Mouse (Mus musculus): ENCODE results near the gene Ptpn3. TPM values are rescaled to one million over a fixed set of nuclear protein-coding genes. Genes with fewer than 3 reads are reported as not detected.

Ptpn3 gene
- total RNA-seq, 2 experiments from 2014 or later: 1.9 to 8.9 TPM

DNA sequence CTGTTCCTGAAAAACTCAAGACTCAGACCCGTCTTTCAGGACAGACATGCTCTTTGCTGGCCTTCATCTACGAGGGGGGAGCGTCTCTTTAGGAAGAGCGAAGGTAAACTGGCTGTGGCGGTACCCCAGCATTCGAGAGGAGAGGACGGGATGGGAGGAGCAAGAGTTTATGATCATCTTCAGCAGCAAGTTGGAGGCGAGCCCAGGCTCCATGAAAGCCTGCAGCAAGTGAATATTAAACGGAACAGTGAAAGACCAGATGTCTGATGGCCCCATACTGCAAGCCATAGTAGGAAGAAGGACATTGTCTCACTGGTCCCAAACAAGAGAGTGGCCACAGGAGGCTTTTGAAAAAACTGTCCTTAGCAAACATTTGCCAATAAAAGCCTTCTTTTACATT lies 70.3 kb downstream of the Ptpn3 start:
- no peak for ATAC-seq (replicated peaks; ENCODE audit: poor library complexity, severe bottlenecking)

GRCm38 (mm10) chr4:57230341-57230740 lies 71.3 kb downstream of the Ptpn3 start:
- no peak for ATAC-seq (replicated peaks; ENCODE audit: poor library complexity, severe bottlenecking)

GRCm38 (mm10) chr4:57228601-57229520 lies 72.8 kb downstream of the Ptpn3 start:
- ATAC-seq (replicated peaks; ENCODE audit: poor library complexity, severe bottlenecking): no peak

GRCm38 (mm10) chr4:57224776-57225175 lies 76.9 kb downstream of the Ptpn3 start:
- no peak for ATAC-seq (replicated peaks; ENCODE audit: poor library complexity, severe bottlenecking)

- ATAC-seq (replicated peaks; ENCODE audit: poor library complexity, severe bottlenecking): no peak
These were observed 83.9 kb downstream of the Ptpn3 start for GRCm38 (mm10) chr4:57217746-57218145.

DNA sequence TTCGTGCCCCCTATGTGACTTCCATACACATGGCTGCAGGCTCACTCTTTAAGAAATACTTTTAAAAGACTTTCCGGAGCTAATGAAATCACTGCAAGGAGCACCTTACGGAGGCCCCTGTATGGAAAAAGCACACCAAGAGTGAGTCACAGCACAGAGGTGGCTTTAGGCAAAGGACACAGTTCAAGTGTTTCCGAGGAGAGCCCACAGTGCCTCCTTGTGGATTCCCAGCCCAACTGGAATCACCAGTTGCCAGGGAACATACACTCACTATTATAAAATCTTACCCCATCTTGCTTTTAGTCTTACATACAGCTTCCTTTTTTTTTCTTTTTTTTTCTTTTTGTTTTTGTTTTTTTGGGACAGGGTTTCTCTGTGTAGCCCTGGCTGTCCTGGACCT lies 85.1 kb downstream of the Ptpn3 start:
- ATAC-seq (replicated peaks; ENCODE audit: poor library complexity, severe bottlenecking): no peak

GRCm38 (mm10) chr4:57214852-57215251 lies 86.8 kb downstream of the Ptpn3 start:
- ATAC-seq (replicated peaks; ENCODE audit: poor library complexity, severe bottlenecking): no peak

DNA sequence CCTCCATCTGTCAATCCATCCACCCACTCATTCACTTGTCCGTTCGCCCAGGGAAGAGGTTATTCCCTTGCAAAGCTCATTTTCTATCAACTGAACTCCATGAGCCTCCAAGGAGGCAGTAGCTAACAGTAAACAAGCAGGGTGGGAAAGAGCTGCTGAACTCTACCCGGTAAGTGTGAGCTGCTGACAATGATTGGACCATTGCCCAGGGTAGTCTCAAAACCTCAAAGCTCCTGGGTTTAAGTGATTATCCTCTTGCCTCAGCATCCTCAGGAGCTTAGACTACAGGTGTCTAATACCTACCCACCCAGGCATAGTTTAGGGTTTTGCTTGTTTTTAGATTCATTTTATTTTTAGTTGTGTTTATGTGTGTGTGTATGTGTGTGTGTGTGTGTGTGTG lies 87.5 kb downstream of the Ptpn3 start:
- ATAC-seq (replicated peaks; ENCODE audit: poor library complexity, severe bottlenecking): no peak

DNA sequence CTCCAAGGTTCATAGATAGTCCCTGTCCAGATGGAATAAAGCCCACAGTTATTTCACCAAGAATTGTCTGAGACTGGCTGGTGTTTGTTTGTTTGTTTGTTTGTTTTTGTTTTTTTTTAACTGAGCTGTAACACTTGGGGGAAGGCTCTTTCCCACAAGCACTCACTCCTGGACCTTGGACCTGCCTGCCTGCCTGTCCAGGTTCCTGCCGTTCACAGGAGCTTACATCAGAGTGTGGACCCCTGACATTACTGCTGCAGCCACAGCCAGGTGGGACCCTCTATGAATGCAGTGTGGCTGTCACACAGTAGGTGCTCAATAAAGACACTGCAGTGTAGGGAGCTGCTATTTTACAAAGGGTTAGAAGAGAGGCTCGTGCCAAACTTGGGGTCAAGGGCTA lies 89.9 kb downstream of the Ptpn3 start:
- ATAC-seq (replicated peaks; ENCODE audit: poor library complexity, severe bottlenecking): no peak

DNA sequence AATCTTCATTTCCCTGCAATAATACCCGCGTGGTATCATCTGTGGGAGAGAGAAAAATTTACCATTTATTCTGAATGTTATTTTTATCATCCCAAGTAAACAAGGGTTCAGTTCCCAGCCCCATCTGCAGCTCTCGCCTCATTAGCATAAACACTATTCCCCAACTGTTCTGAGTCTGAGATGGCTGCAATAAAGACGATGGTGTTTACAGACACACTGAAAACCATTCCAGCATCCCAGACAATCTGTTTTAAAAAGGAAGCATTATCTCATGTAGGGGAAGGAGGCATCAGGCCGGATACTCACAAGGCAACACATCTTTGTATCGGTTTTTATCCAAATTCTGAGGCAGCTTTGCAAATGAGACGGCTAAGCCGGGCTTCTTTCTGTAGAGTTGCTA lies 95.7 kb downstream of the Ptpn3 start:
- no peak for ATAC-seq (replicated peaks; ENCODE audit: poor library complexity, severe bottlenecking)

- ATAC-seq (replicated peaks; ENCODE audit: poor library complexity, severe bottlenecking): no peak
These were observed 96.9 kb downstream of the Ptpn3 start for GRCm38 (mm10) chr4:57204780-57205179.

DNA sequence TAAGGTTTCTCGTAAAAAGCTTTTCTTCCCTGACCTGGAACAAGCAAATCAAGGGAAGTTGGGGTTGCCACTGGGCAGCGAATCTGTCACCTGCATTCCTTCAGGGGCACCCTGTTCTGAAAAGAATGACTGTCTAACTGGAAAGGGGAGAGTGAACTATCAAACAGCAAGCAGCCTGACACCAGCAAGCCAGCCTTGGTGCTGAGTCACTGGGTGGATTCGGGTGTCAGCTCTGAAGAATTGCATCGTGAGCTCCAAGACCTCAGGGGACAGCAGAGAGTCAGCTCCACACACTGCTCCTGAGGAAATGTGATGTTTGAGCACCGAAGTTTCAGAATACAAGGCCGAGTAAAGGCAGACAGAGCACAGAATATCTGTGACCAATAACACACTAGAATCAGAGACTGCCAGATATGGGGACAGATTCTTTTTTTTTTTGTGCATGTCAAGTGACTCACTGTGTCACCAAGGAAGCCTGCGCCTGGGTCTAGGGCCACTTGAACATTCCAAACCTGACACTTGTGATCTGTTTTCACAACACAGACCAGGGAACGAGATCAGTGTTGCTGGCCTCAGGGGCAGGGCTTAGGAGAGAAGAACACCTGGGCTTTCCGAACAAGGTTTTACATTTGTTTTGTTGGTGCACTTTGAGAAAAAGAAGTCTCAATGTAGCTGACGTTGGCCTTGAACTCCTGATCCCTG lies 98.8 kb downstream of the Ptpn3 start:
- no peak for ATAC-seq (replicated peaks; ENCODE audit: poor library complexity, severe bottlenecking)

- no peak for ATAC-seq (replicated peaks; ENCODE audit: poor library complexity, severe bottlenecking)
These were observed 99.5 kb downstream of the Ptpn3 start for GRCm38 (mm10) chr4:57202132-57202531.

GRCm38 (mm10) chr4:57200661-57201060 lies 101.0 kb downstream of the Ptpn3 start:
- ATAC-seq (replicated peaks; ENCODE audit: poor library complexity, severe bottlenecking): no peak

- ATAC-seq (replicated peaks; ENCODE audit: poor library complexity, severe bottlenecking): peak; percentile 73
These were observed 102.8 kb downstream of the Ptpn3 start for GRCm38 (mm10) chr4:57198666-57199393.

- no peak for ATAC-seq (replicated peaks; ENCODE audit: poor library complexity, severe bottlenecking)
These were observed 109.9 kb downstream of the Ptpn3 start for GRCm38 (mm10) chr4:57191543-57192283.

- no peak for ATAC-seq (replicated peaks; ENCODE audit: poor library complexity, severe bottlenecking)
These were observed 111.8 kb downstream of the Ptpn3 start for GRCm38 (mm10) chr4:57189881-57190280.

DNA sequence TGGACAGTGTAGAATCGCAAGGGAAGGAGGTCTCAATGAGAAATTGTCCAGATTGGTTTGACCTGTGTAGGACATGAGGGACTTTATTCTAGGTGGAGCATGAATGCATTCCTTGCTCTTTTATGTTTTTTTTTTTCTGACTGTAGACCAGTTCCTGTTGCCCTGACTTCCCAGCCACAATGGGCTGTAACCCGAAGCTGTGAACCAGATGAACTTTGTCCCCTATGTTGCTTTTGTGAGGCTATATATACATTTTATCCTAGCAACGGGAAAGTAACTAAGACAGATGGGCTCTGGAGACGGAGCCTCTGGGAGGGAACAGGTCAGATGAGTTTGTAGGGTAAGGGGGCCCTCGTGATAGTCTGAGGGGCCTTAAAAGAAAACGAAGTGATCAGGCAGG lies 115.6 kb downstream of the Ptpn3 start:
- ATAC-seq (replicated peaks; ENCODE audit: poor library complexity, severe bottlenecking): no peak

DNA sequence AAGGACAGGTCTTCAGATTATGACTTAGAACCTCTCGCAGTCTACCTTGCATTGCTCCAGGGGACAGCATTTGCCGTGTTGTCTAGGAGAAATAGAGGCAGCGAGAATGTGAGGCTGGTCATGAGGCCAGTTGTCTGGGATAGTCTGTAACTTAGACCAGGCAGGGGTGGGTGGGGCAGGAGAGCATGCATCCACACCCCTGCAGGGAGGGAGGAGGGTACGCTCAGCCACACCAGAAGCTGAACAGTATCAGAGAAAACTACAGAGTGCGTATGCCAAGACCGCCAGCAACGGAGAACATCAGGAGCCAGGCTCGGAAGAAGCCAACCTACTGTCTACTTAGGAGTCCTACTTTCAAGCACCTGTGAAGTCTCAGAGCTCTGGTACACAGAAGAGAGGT lies 116.2 kb downstream of the Ptpn3 start:
- ATAC-seq (replicated peaks; ENCODE audit: poor library complexity, severe bottlenecking): no peak

DNA sequence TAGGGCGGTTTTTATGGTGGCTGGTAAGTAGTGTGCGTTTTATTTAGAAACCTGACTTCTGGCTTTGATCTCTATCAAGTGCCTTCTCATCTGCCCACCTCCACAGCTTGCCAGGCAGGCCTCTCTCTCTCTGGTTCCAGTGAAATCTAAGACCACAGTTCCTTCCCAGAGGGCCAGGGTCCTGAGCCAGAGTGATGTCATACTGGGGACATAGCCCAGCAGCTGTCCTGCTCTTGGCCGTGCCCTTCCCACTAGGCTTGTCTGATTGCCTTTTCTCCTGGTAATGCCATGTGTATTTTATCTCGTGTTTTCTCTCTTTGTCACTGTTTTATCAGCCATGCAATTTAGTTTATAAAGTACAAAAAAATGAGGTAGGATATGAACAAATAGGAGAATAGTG lies 118.1 kb downstream of the Ptpn3 start:
- ATAC-seq (replicated peaks; ENCODE audit: poor library complexity, severe bottlenecking): no peak

All from granulocyte monocyte progenitor cell, adult 5-6 weeks (primary cell).